Mouse (Mus musculus): ENCODE results near the gene Il17rc. TPM values are rescaled to one million over a fixed set of nuclear protein-coding genes. Genes with fewer than 3 reads are reported as not detected.

The Il17rc gene
- total RNA-seq (2021), result 1 to 10 TPM; 3.8 to 4.9 TPM
- long read RNA-seq, experiment 1, partial matches to known transcripts, result 0 of 7 reads
- long read RNA-seq, experiment 1, other reads (novel, unspliced or antisense), result 7 of 7 reads
- long read RNA-seq, experiment 2, partial matches to known transcripts, result 2 of 8 reads
- long read RNA-seq, experiment 2, other reads (novel, unspliced or antisense), result 6 of 8 reads

- DNase-seq (ENCODE audit: low spot score), result peak; percentile 67
Measured at GRCm38 (mm10) chr6:113471297-113471936, at the start of gene Il17rc. Gene Il17rc, plus strand, starts transcription at chr6:113471427.

- no peak for DNase-seq (ENCODE audit: low spot score)
Measured at GRCm38 (mm10) chr6:113423000-113423399, 48.2 kb upstream of the Il17rc start.

- DNase-seq (ENCODE audit: low spot score), result no peak
Measured at GRCm38 (mm10) chr6:113424187-113424586, 47.0 kb upstream of the Il17rc start.

- no peak for DNase-seq (ENCODE audit: low spot score)
Measured at GRCm38 (mm10) chr6:113426696-113427095, 44.5 kb upstream of the Il17rc start.

GRCm38 (mm10) chr6:113427397-113427796 lies 43.8 kb upstream of the Il17rc start:
- DNase-seq (ENCODE audit: low spot score), result no peak

GRCm38 (mm10) chr6:113428006-113428405 lies 43.2 kb upstream of the Il17rc start:
- no peak for DNase-seq (ENCODE audit: low spot score)

GRCm38 (mm10) chr6:113429965-113430364 lies 41.3 kb upstream of the Il17rc start:
- no peak for DNase-seq (ENCODE audit: low spot score)

- DNase-seq (ENCODE audit: low spot score), result no peak
Measured at GRCm38 (mm10) chr6:113430846-113431245, 40.4 kb upstream of the Il17rc start.

- DNase-seq (ENCODE audit: low spot score), result no peak
Measured at GRCm38 (mm10) chr6:113431801-113432200, 39.4 kb upstream of the Il17rc start.

- DNase-seq (ENCODE audit: low spot score), result no peak
Measured at GRCm38 (mm10) chr6:113433661-113434060, 37.6 kb upstream of the Il17rc start.

GRCm38 (mm10) chr6:113434691-113435090 lies 36.5 kb upstream of the Il17rc start:
- no peak for DNase-seq (ENCODE audit: low spot score)

- no peak for DNase-seq (ENCODE audit: low spot score)
Measured at GRCm38 (mm10) chr6:113435664-113436205, 35.5 kb upstream of the Il17rc start, which contains the start of gene Cidec. Gene Cidec, minus strand, starts transcription at chr6:113435760.

- DNase-seq (ENCODE audit: low spot score), result no peak
Measured at GRCm38 (mm10) chr6:113437135-113437534, 34.1 kb upstream of the Il17rc start.

- DNase-seq (ENCODE audit: low spot score), result no peak
Measured at GRCm38 (mm10) chr6:113438721-113439430, 32.4 kb upstream of the Il17rc start.

- no peak for DNase-seq (ENCODE audit: low spot score)
Measured at GRCm38 (mm10) chr6:113440686-113441085, 30.5 kb upstream of the Il17rc start.

GRCm38 (mm10) chr6:113441147-113441680 lies 30.0 kb upstream of the Il17rc start:
- DNase-seq (ENCODE audit: low spot score), result peak; percentile 76

- DNase-seq (ENCODE audit: low spot score), result no peak
Measured at GRCm38 (mm10) chr6:113442087-113442441, 29.2 kb upstream of the Il17rc start.

GRCm38 (mm10) chr6:113442442-113443090 lies 28.7 kb upstream of the Il17rc start, which contains the start of gene Jagn1:
Gene Jagn1, plus strand, starts transcription at chr6:113442569.
- DNase-seq (ENCODE audit: low spot score), result peak; percentile 94

- no peak for DNase-seq (ENCODE audit: low spot score)
Measured at GRCm38 (mm10) chr6:113443091-113443490, 28.1 kb upstream of the Il17rc start.

GRCm38 (mm10) chr6:113444207-113444965 lies 26.8 kb upstream of the Il17rc start:
- no peak for DNase-seq (ENCODE audit: low spot score)

GRCm38 (mm10) chr6:113447639-113448038 lies 23.6 kb upstream of the Il17rc start:
- no peak for DNase-seq (ENCODE audit: low spot score)

Measured in gastrocnemius, adult 18-20 months (tissue).